Mouse (Mus musculus): ENCODE measurements around the gene Bcat2. TPM values are rescaled to one million over a fixed set of nuclear protein-coding genes. Genes with fewer than 3 reads are reported as not detected.

Gene Bcat2
- total RNA-seq, 2 experiments from 2014 or later, result 22.9 to 25.3 TPM

DNA sequence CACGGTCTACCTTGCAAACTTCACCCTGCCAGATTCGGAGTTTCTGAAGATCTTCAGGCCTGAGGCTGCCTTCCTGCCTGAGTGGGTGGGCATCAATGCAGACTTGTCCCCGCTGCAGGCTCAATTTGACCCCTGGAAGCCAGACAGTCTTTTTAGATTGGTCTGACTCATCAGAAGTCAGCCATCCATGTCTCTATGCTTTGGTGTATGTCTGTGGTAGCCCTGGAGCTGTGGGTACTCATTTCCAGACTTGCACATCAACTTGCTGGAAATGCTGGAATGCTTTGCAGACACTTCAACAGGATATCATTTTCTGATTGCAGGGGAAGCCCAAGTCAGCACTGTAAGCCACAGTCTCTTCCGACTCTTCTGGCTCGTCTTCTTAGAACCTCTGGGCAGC is 49.6 kb downstream of the Bcat2 start:
- intact Hi-C loops (cut with DNase I), result no loop called here
- no peak for DNase-seq

- DNase-seq, result no peak
- intact Hi-C loops (cut with DNase I), result no loop called here
Measured at GRCm38 (mm10) chr7:45621443-45621842, 51.5 kb downstream of the Bcat2 start, which contains the start of gene Izumo1. Gene Izumo1 (plus strand): TSS chr7:45621811.

DNA sequence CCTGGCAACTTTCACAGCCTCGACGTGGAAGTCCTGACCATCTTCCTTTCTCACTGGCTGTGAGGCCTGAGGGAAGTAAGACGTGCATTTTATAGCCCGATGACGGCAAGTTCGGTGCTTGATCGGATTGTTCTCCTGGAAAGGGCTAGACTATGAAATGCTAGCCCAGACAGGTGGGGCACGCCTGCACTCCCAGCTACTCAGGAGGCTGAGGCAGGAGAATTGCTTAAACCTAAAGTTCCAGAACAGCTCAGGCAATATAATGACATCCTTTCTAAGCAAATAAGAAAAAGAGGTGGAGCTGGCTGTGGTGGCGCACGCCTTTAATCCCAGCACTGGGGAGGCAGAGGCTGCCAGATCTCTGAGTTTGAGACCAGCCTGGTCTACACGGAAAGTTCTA is 53.6 kb downstream of the Bcat2 start:
- intact Hi-C loops (cut with DNase I), result no loop called here

GRCm38 (mm10) chr7:45624718-45625117 is 54.8 kb downstream of the Bcat2 start:
- intact Hi-C loops (cut with DNase I), result no loop called here
- DNase-seq, result no peak

More for the DNA sequence above, 53.6 kb downstream of the Bcat2 start:
- DNase-seq, result no peak

GRCm38 (mm10) chr7:45625481-45625880 is 55.5 kb downstream of the Bcat2 start:
- DNase-seq, result no peak
- intact Hi-C loops (cut with DNase I), result no loop called here

GRCm38 (mm10) chr7:45626571-45627076 is 56.7 kb downstream of the Bcat2 start:
- intact Hi-C loops (cut with DNase I), result no loop called here
- no peak for DNase-seq

GRCm38 (mm10) chr7:45627261-45627660 is 57.3 kb downstream of the Bcat2 start, which contains the start of gene Rasip1:
Gene Rasip1 (plus strand): TSS chr7:45627488.
- intact Hi-C loops (cut with DNase I), result no loop called here

GRCm38 (mm10) chr7:45628364-45629294 is 58.7 kb downstream of the Bcat2 start:
- peak; percentile 91 for DNase-seq
- intact Hi-C loops (cut with DNase I), result no loop called here

More at GRCm38 (mm10) chr7:45627261-45627660, 57.3 kb downstream of the Bcat2 start, which contains the start of gene Rasip1:
- DNase-seq, result no peak

- intact Hi-C loops (cut with DNase I), result no loop called here
- DNase-seq, result no peak
Measured at GRCm38 (mm10) chr7:45630064-45630907, 60.3 kb downstream of the Bcat2 start.

DNA sequence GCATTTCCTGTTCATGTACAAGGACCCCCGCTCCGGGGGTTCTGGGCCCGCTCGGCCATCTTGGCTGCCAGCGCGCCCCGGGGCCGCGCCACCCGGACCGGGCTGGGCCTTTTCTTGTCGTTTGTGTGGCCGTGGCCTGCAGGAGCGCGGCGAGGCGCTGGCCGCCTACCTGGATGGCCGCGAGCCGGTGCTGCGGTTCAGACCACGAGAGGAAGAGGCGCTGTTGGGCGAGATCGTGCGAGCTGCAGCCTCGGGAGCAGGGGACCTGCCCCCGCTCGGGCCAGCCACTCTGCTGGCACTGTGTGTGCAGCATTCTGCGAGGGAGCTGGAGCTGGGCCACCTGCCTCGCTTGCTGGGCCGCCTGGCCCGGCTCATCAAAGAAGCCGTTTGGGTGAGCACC is 62.5 kb downstream of the Bcat2 start:
- intact Hi-C loops (cut with DNase I), result no loop called here
- DNase-seq, result peak; percentile 56

GRCm38 (mm10) chr7:45634946-45635681 is 65.2 kb downstream of the Bcat2 start:
- DNase-seq, result no peak
- intact Hi-C loops (cut with DNase I), result no loop called here

GRCm38 (mm10) chr7:45635711-45636688 is 66.0 kb downstream of the Bcat2 start:
- no peak for DNase-seq
- intact Hi-C loops (cut with DNase I), result no loop called here

DNA sequence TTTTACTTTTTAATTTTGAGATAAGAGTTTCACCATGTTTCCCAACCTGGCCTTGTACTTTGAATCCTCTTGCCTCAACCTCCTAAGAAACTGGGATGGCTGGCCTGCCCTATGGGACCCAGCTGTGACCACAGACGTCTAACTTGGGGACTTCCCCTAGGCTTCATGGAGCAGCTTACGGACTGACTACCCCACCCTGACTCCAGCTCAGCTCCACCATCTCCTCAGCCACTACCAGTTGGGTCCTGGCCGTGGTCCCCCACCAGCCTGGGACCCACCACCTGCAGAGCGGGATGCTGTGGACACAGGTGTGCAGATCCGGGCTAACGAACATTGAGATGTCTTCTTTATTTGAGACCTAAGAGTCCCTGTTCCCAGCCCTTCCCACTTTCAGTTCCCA is 67.8 kb downstream of the Bcat2 start:
- intact Hi-C loops (cut with DNase I), result no loop called here
- DNase-seq, result no peak

DNA sequence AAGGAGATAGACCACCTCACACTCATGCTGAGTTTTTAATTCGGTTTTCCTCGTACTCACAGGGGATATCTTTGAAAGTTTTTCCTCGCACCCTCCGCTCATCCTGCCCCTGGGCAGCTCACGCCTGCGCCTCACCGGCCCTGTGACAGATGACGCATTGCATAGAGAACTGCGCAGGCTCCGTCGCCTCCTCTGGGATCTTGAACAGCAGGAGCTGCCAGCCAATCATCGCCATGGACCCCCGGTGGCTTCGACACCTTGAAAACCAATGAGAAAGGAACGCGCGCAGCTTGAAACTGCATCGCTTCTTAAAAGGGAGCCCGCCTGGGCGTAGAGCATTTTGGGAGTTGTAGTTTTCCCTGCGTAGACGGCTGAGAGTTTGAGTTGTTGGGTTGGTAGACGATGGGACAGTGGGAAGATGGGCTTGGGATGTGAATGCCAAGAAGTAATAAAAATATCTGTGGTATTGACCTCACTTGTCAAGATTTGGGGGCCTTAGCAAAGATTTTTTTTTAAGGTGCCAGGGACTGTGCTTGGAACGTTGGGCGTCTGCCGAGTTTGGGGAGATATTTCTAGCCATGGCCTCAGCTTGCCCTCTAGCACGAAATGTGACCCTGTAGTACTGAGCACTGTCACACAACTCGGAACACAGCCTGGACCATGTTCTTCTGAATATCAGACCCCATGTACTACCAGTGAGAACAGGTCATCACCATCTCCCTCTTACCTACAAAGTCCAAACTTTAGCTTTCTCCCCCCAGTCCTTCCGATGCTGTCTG is 68.9 kb downstream of the Bcat2 start:
- intact Hi-C loops (cut with DNase I), result no loop called here

More for the DNA sequence above, 68.9 kb downstream of the Bcat2 start:
- DNase-seq, result peak; percentile 98
